Mouse (Mus musculus) lung, postnatal 0 days (tissue): Measurements from ENCODE around the gene Gng7.

Experiments
- CTCF ChIP-seq: IDR thresholded peaks from 2 replicates; pipeline ENCODE4 v1.5.1; 2016; ENCODE audit warnings: antibody characterized with exemption, mild to moderate bottlenecking
- EP300 ChIP-seq: IDR thresholded peaks from 2 replicates; pipeline ENCODE4 v1.6.1; 2016; ENCODE audit warnings: antibody characterized with exemption, mild to moderate bottlenecking, control low read depth

DNA sequence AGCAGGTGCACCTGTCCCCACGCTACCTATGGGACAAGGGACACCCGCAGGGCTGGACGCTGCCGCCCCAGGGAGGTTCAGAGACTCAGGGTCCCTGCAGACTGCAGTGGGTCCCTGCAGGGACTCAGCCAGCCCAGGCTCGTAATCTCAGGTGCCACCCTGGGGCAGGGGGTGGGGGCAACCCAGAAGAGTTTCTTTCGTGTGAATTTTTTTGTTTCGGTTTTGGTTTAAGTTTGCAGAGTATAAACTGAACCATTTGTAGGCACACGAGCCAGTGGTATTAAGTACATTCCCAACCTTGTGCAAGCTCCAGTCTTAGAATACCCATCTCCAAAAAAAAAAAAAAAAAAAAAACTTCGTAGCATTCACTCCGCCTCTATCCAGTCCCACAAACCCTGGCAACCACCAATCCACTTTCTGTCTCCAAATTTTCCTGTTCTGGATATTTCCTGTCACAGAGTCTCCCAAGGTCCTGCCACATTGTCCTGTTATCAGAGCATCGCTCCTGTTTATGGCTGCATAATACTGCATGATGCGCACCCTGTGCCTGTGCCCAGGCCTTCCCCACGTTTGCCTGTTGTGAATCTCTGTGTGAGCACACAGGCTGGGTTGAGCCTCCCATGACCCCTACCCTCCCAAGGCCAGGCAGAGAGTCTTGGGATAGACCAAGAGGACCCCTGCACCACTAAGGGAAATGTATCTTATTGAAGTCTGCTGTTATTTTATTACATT, 28.6 kb downstream of the Gng7 start:
- TF ChIP-seq EP300 (no peak), CTCF (no peak)
